Mouse (Mus musculus): ENCODE measurements at regions not wholly inside any gene's neighbourhood (a gene's known extent, or its start where the extent isn't known, plus 50 kb on each side); places are given as distances from the start of the nearest gene placed in this dataset.

GRCm38 (mm10) chr14:31931971-31932370, 96.8 kb upstream of the Galnt15 start:
- ATAC-seq (replicated peaks; ENCODE audit: low FRiP score, low read depth), result no peak
- Histone ChIP-seq H3K27ac (no peak overlapping the region), H3K27me3 (ENCODE audit: insufficient read depth, low read length) (no peaks in the 10 kb centered on the region), H3K4me3 (replicated peaks; ENCODE audit: low read depth, low read length) (no peak overlapping the region), H3K4me1 (replicated peaks; ENCODE audit: insufficient read depth, low read length) (0 out of 2 replicates have a peak, but pooled peaks cover 10% of the 10 kb centered on the region), H3K36me3 (ENCODE audit: insufficient read depth, low read length) (no peaks in the 10 kb centered on the region), H3K4me2 (ENCODE audit: low read length) (no peak overlapping the region), H3K9me3 (replicated peaks; ENCODE audit: low read length) (no peaks in the 10 kb centered on the region), H3K9ac (ENCODE audit: low read depth, low read length) (no peak overlapping the region)
- no peak for TF ChIP-seq CTCF (IDR thresholded peaks at IDR 0.05; ENCODE audit: low read depth)
- DNase-seq (ENCODE audit: low spot score), result peak; percentile 31
- 76% methylated on average over 5 of the region's 5 CpGs for WGBS

- H3K4me2 ChIP-seq (ENCODE audit: low read length), result peak overlapping the region; percentile 63
- H3K27ac ChIP-seq, result no peak overlapping the region; the same call in 1 of the 2 replicates
- peak; percentile 37 for DNase-seq (ENCODE audit: low spot score)
- H3K4me3 ChIP-seq (replicated peaks; ENCODE audit: low read depth, low read length), result peak overlapping the region; percentile 37
- H3K9ac ChIP-seq (ENCODE audit: low read depth, low read length), result peak overlapping the region; percentile 44; the same call in 1 of the 2 replicates
- TF ChIP-seq CTCF (IDR thresholded peaks at IDR 0.05; ENCODE audit: low read depth), result no peak
- no peak for ATAC-seq (replicated peaks; ENCODE audit: low FRiP score, low read depth)
- 0 out of 2 replicates have a peak, but pooled peaks cover 10% of the 10 kb centered on the region for H3K4me1 ChIP-seq (replicated peaks; ENCODE audit: insufficient read depth, low read length)
- WGBS, result 8% methylated on average over 9 of the region's 9 CpGs
- H3K27me3 ChIP-seq (ENCODE audit: insufficient read depth, low read length), result no peaks in the 10 kb centered on the region
- H3K9me3 ChIP-seq (replicated peaks; ENCODE audit: low read length), result no peaks in the 10 kb centered on the region
- H3K36me3 ChIP-seq (ENCODE audit: insufficient read depth, low read length), result no peaks in the 10 kb centered on the region
Observed at GRCm38 (mm10) chr14:31933441-31933840, 95.3 kb upstream of the Galnt15 start.

GRCm38 (mm10) chr14:31933841-31934271, 94.9 kb upstream of the Galnt15 start:
- no peaks in the 10 kb centered on the region for H3K27me3 ChIP-seq (ENCODE audit: insufficient read depth, low read length)
- H3K9me3 ChIP-seq (replicated peaks; ENCODE audit: low read length), result no peaks in the 10 kb centered on the region
- peak; percentile 80 for DNase-seq (ENCODE audit: low spot score)
- no peaks in the 10 kb centered on the region for H3K36me3 ChIP-seq (ENCODE audit: insufficient read depth, low read length)
- H3K9ac ChIP-seq (ENCODE audit: low read depth, low read length), result peak overlapping the region; percentile 44; the same call in 1 of the 2 replicates
- 6% methylated on average over 12 of the region's 13 CpGs for WGBS
- peak overlapping the region; percentile 37 for H3K4me3 ChIP-seq (replicated peaks; ENCODE audit: low read depth, low read length)
- no peak overlapping the region; the same call in 1 of the 2 replicates for H3K27ac ChIP-seq
- H3K4me1 ChIP-seq (replicated peaks; ENCODE audit: insufficient read depth, low read length), result 0 out of 2 replicates have a peak, but pooled peaks cover 10% of the 10 kb centered on the region
- peak; percentile 73 for ATAC-seq (replicated peaks; ENCODE audit: low FRiP score, low read depth)
- peak overlapping the region; percentile 63 for H3K4me2 ChIP-seq (ENCODE audit: low read length)
- no peak for TF ChIP-seq CTCF (IDR thresholded peaks at IDR 0.05; ENCODE audit: low read depth)

GRCm38 (mm10) chr14:31934321-31934720, 94.5 kb upstream of the Galnt15 start:
- Histone ChIP-seq H3K4me2 (ENCODE audit: low read length) (peak overlapping the region; percentile 63), H3K9me3 (replicated peaks; ENCODE audit: low read length) (no peaks in the 10 kb centered on the region), H3K27me3 (ENCODE audit: insufficient read depth, low read length) (no peaks in the 10 kb centered on the region), H3K9ac (ENCODE audit: low read depth, low read length) (0 out of 2 replicates have a peak overlapping the region, but pooled peaks have one; percentile 44), H3K36me3 (ENCODE audit: insufficient read depth, low read length) (no peaks in the 10 kb centered on the region), H3K4me3 (replicated peaks; ENCODE audit: low read depth, low read length) (peak overlapping the region; percentile 37), H3K4me1 (replicated peaks; ENCODE audit: insufficient read depth, low read length) (0 out of 2 replicates have a peak, but pooled peaks cover 10% of the 10 kb centered on the region), H3K27ac (no peak overlapping the region)
- DNase-seq (ENCODE audit: low spot score), result peak; percentile 46
- ATAC-seq (replicated peaks; ENCODE audit: low FRiP score, low read depth), result peak; percentile 35
- TF ChIP-seq CTCF (IDR thresholded peaks at IDR 0.05; ENCODE audit: low read depth), result no peak
- 2% methylated on average over 5 of the region's 6 CpGs for WGBS

- no peak for TF ChIP-seq CTCF (IDR thresholded peaks at IDR 0.05; ENCODE audit: low read depth)
- Histone ChIP-seq H3K4me1 (replicated peaks; ENCODE audit: insufficient read depth, low read length) (0 out of 2 replicates have a peak, but pooled peaks cover 10% of the 10 kb centered on the region), H3K4me2 (ENCODE audit: low read length) (0 out of 2 replicates have a peak overlapping the region, but pooled peaks have one; percentile 63), H3K27ac (no peak overlapping the region), H3K27me3 (ENCODE audit: insufficient read depth, low read length) (no peaks in the 10 kb centered on the region), H3K36me3 (ENCODE audit: insufficient read depth, low read length) (no peaks in the 10 kb centered on the region), H3K9me3 (replicated peaks; ENCODE audit: low read length) (no peaks in the 10 kb centered on the region), H3K9ac (ENCODE audit: low read depth, low read length) (no peak overlapping the region), H3K4me3 (replicated peaks; ENCODE audit: low read depth, low read length) (0 out of 2 replicates have a peak overlapping the region, but pooled peaks have one; percentile 37)
- ATAC-seq (replicated peaks; ENCODE audit: low FRiP score, low read depth), result no peak
- WGBS, result 27% methylated on average over 3 of the region's 3 CpGs
- DNase-seq (ENCODE audit: low spot score), result no peak
Observed at GRCm38 (mm10) chr14:31934771-31935170, 94.0 kb upstream of the Galnt15 start.

GRCm38 (mm10) chr14:31935411-31935810, 93.4 kb upstream of the Galnt15 start:
- Histone ChIP-seq H3K9ac (ENCODE audit: low read depth, low read length) (no peak overlapping the region), H3K27ac (no peak overlapping the region), H3K9me3 (replicated peaks; ENCODE audit: low read length) (no peaks in the 10 kb centered on the region), H3K27me3 (ENCODE audit: insufficient read depth, low read length) (no peaks in the 10 kb centered on the region), H3K4me1 (replicated peaks; ENCODE audit: insufficient read depth, low read length) (0 out of 2 replicates have a peak, but pooled peaks cover 7% of the 10 kb centered on the region), H3K4me3 (replicated peaks; ENCODE audit: low read depth, low read length) (no peak overlapping the region), H3K36me3 (ENCODE audit: insufficient read depth, low read length) (no peaks in the 10 kb centered on the region), H3K4me2 (ENCODE audit: low read length) (no peak overlapping the region)
- WGBS, result 61% methylated on average over 3 of the region's 3 CpGs
- no peak for TF ChIP-seq CTCF (IDR thresholded peaks at IDR 0.05; ENCODE audit: low read depth)
- no peak for ATAC-seq (replicated peaks; ENCODE audit: low FRiP score, low read depth)
- DNase-seq (ENCODE audit: low spot score), result no peak

Data from kidney, postnatal 0 days (tissue).